Mouse (Mus musculus) kidney, embryonic 14.5 days (tissue): Measurements from ENCODE around the gene Rpl7a. TPM values are rescaled to one million over a fixed set of nuclear protein-coding genes. Genes with fewer than 3 reads are reported as not detected.

Experiments
- ATAC-seq: fragments of 200-750 bp; cut with Nextera tagmentation; 2 replicates; pipeline ENCODE4 v1.8.0; 2017; ENCODE audit warnings: moderate number of reproducible peaks, mild to moderate bottlenecking, moderate TSS enrichment, moderate library complexity; ENCODE audit not compliant: low FRiP score, low TSS enrichment
- H3K27ac ChIP-seq: fragments of 300-500 bp; sonication (generic); 2 replicates; pipeline ENCODE4 v1.5.1; 2014; ENCODE audit warnings: low read depth, mild to moderate bottlenecking, low read length, moderate library complexity, mixed read lengths
- H3K27me3 ChIP-seq: fragments of 300-500 bp; sonication (generic); 2 replicates; pipeline ENCODE4 v1.6.1; 2014; ENCODE audit warnings: mild to moderate bottlenecking, low read length; ENCODE audit not compliant: control insufficient read depth, insufficient read depth
- H3K36me3 ChIP-seq: fragments of 300-500 bp; sonication (generic); 2 replicates; pipeline ENCODE4 v1.6.1; 2014; ENCODE audit warnings: low read length, mixed read lengths; ENCODE audit not compliant: control insufficient read depth, insufficient read depth
- H3K4me1 ChIP-seq: fragments of 300-500 bp; sonication (generic); 2 replicates; pipeline ENCODE4 v1.6.1; 2014; ENCODE audit warnings: low read length, mixed read lengths; ENCODE audit not compliant: control insufficient read depth, insufficient read depth
- H3K4me2 ChIP-seq: fragments of 300-500 bp; sonication (generic); replicated peaks from 2 replicates; pipeline ENCODE4 v1.6.1; 2014; ENCODE audit warnings: low read depth, mild to moderate bottlenecking, low read length
- H3K4me3 ChIP-seq: fragments of 300-500 bp; sonication (generic); 2 replicates; pipeline ENCODE4 v1.5.1; 2014; ENCODE audit warnings: mild to moderate bottlenecking, low read length
- H3K9ac ChIP-seq: fragments of 300-500 bp; sonication (generic); 2 replicates; pipeline ENCODE4 v1.6.1; 2014; ENCODE audit warnings: low read depth, mild to moderate bottlenecking, low read length, moderate library complexity
- H3K9me3 ChIP-seq: fragments of 300-500 bp; sonication (generic); 2 replicates; pipeline ENCODE4 v1.6.1; 2016; ENCODE audit warnings: low read length; ENCODE audit not compliant: control insufficient read depth
- WGBS: fragments of 180-500 bp; shearing (Covaris S2); extraction: QIAGEN DNeasy Blood & Tissue Kit; methylation state at CpG from one replicate; pipeline ENCODE4 v1.1.7; 2014; 5-methylcytosine and 5-hydroxymethylcytosine counted together
- polyA plus RNA-seq: library from polyadenylated mRNA; unstranded; fragments of >200 nt; fragmentation: Nextera tagmentation; extraction: Ambion mirVana; gene quantifications from 2 replicates; pipeline ENCODE4 v1.2.1, GENCODE M21; 2014

Gene Rpl7a
- polyA plus RNA-seq, 1 experiment from 2014 or later: 790 TPM

- Histone ChIP-seq H3K9ac (peak overlapping the region; percentile 80), H3K9me3 (no peaks in the 10 kb centered on the region), H3K27me3 (no peaks in the 10 kb centered on the region), H3K4me2 (peak overlapping the region; percentile 71), H3K4me3 (peak overlapping the region; percentile 81), H3K27ac (peak overlapping the region; percentile 78; the same call in 1 of the 2 replicates), H3K36me3 (peaks cover 57% of the 10 kb centered on the region), H3K4me1 (peaks cover 16% of the 10 kb centered on the region; the same call in 1 of the 2 replicates)
- ATAC-seq: no peak
- WGBS: 3% methylated on average over 7 of the region's 7 CpGs
Measured at GRCm38 (mm10) chr2:26901834-26902400, 8.6 kb upstream of the Rpl7a start.

- peak within 1 kb of the TSS; percentile 81 for H3K4me3 ChIP-seq
- peak; percentile 95 for ATAC-seq
- under 1% methylated on average over 41 of the region's 41 CpGs for WGBS
- H3K9ac ChIP-seq: peak within 1 kb of the TSS; percentile 80
- peaks cover 57% of the 10 kb centered on the region for H3K36me3 ChIP-seq
- no peaks in the 10 kb centered on the region for H3K27me3 ChIP-seq
- no peaks in the 10 kb centered on the region for H3K9me3 ChIP-seq
- peaks cover 16% of the 10 kb centered on the region; the same call in 1 of the 2 replicates for H3K4me1 ChIP-seq
- H3K4me2 ChIP-seq: peak within 1 kb of the TSS; percentile 71
- peak within 1 kb of the TSS; percentile 78 for H3K27ac ChIP-seq
Measured at GRCm38 (mm10) chr2:26902467-26903220, 7.9 kb upstream of the Rpl7a start, which contains the start of gene Surf6. Gene Surf6, minus strand, starts transcription at chr2:26902879.

DNA sequence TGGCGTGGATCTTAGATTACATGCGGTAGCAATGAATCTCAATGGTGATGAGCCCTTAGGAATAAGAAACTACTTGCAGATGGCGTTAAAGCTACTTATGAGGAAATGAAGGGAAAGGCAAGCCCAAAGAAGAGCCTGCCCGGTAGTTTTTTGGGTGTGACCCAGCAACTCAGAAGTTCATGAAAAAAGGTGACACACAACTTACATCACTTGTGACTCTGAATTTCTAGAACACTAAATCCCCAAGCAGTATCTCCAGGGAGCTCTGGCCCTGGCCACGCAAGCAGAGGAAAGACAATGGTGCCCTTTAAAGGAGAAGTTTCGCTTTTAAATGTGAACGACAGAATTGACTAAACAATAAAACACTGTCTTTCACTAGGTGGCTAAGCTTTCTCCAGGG is 7.3 kb upstream of the Rpl7a start:
- peaks cover 56% of the 10 kb centered on the region for H3K36me3 ChIP-seq

GRCm38 (mm10) chr2:26905936-26906335 is 4.6 kb upstream of the Rpl7a start:
- ATAC-seq: no peak
- 93% methylated on average over 2 of the region's 2 CpGs for WGBS
- no peak overlapping the region for H3K9ac ChIP-seq

More for the DNA sequence above, 7.3 kb upstream of the Rpl7a start:
- Histone ChIP-seq H3K27me3 (no peaks in the 10 kb centered on the region), H3K9ac (peak overlapping the region; percentile 62), H3K4me1 (peaks cover 16% of the 10 kb centered on the region; the same call in 1 of the 2 replicates), H3K9me3 (no peaks in the 10 kb centered on the region), H3K4me2 (peak overlapping the region; percentile 71), H3K27ac (peak overlapping the region; percentile 76; the same call in 1 of the 2 replicates), H3K4me3 (peak overlapping the region; percentile 81)
- no peak for ATAC-seq
- WGBS: 13% methylated on average over 7 of the region's 7 CpGs

DNA sequence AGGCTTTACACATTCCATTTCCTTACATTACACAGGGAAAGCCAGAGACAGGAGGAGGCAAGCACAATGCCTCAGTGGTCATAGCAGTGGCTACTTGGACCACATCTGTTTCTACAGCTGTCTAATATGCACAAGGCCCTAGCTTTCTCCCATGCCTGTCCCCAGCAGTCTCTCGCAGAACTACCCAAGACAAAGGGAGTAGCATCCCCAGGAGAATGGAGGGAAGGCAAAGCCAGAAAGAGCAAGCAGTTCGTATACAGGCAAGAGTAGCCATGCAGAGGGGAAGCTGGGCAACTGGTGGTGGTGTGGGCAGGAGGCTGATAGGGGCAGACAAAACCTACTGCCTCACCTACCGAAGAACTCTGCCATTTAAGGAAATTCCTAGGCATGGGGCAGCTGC is 4.1 kb upstream of the Rpl7a start:
- WGBS: 94% methylated on average over 3 of the region's 3 CpGs
- Histone ChIP-seq H3K36me3 (peaks cover 36% of the 10 kb centered on the region), H3K27me3 (no peaks in the 10 kb centered on the region), H3K4me3 (no peak overlapping the region), H3K4me1 (peaks cover 22% of the 10 kb centered on the region), H3K4me2 (no peak overlapping the region), H3K9me3 (no peaks in the 10 kb centered on the region), H3K27ac (no peak overlapping the region), H3K9ac (no peak overlapping the region)
- ATAC-seq: no peak

More at GRCm38 (mm10) chr2:26905936-26906335, 4.6 kb upstream of the Rpl7a start:
- Histone ChIP-seq H3K27ac (no peak overlapping the region), H3K4me2 (no peak overlapping the region), H3K36me3 (peaks cover 35% of the 10 kb centered on the region), H3K4me3 (no peak overlapping the region), H3K27me3 (no peaks in the 10 kb centered on the region), H3K9me3 (no peaks in the 10 kb centered on the region), H3K4me1 (peaks cover 24% of the 10 kb centered on the region)

GRCm38 (mm10) chr2:26907109-26907508 is 3.5 kb upstream of the Rpl7a start:
- peaks cover 42% of the 10 kb centered on the region for H3K36me3 ChIP-seq

GRCm38 (mm10) chr2:26908710-26909386 is 1.7 kb upstream of the Rpl7a start:
- peak overlapping the region; percentile 79 for H3K4me2 ChIP-seq
- H3K9me3 ChIP-seq: no peaks in the 10 kb centered on the region
- 83% methylated on average over 18 of the region's 18 CpGs for WGBS
- H3K27ac ChIP-seq: no peak overlapping the region
- H3K36me3 ChIP-seq: peaks cover 60% of the 10 kb centered on the region
- H3K4me3 ChIP-seq: peak overlapping the region; percentile 87
- H3K4me1 ChIP-seq: peaks cover 17% of the 10 kb centered on the region
- no peak for ATAC-seq
- no peaks in the 10 kb centered on the region for H3K27me3 ChIP-seq
- H3K9ac ChIP-seq: peak overlapping the region; percentile 95; the same call in 1 of the 2 replicates

More at GRCm38 (mm10) chr2:26907109-26907508, 3.5 kb upstream of the Rpl7a start:
- Histone ChIP-seq H3K27me3 (no peaks in the 10 kb centered on the region), H3K4me1 (peaks cover 21% of the 10 kb centered on the region), H3K27ac (no peak overlapping the region), H3K4me3 (no peak overlapping the region), H3K4me2 (no peak overlapping the region), H3K9me3 (no peaks in the 10 kb centered on the region), H3K9ac (no peak overlapping the region)
- no peak for ATAC-seq
- 54% methylated on average over 4 of the region's 4 CpGs for WGBS

DNA sequence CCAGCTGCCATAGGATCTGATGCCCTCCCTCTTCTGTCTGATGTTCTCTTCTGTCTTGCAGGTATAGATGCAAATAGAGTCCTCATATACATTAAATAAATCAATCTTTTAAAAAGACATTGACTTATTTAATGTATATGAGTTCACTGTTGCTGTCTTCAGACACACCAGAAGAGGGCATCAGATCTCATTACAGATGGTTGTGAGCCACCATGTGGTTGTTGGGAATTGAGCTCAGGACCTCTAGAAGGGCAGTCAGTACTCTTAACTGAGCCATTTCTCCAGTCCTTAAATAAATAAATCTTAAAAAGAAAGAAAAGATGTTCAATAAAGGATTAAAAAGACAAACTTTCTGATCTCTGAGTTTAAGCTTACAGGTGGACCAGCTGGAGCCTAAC is 1.2 kb upstream of the Rpl7a start:
- no peak overlapping the region for H3K27ac ChIP-seq
- H3K4me3 ChIP-seq: peak overlapping the region; percentile 87
- H3K4me1 ChIP-seq: peaks cover 14% of the 10 kb centered on the region
- no peaks in the 10 kb centered on the region for H3K9me3 ChIP-seq
- peak overlapping the region; percentile 79 for H3K4me2 ChIP-seq
- peaks cover 64% of the 10 kb centered on the region for H3K36me3 ChIP-seq
- H3K27me3 ChIP-seq: no peaks in the 10 kb centered on the region
- no peak for ATAC-seq
- H3K9ac ChIP-seq: peak overlapping the region; percentile 95
